Mouse (Mus musculus) intestine, embryonic 16.5 days (tissue): ENCODE measurements around the gene Rcan1. TPM values are rescaled to one million over a fixed set of nuclear protein-coding genes. Genes with fewer than 3 reads are reported as not detected.

Experiments used
- ATAC-seq: fragments of 200-750 bp; cut with Nextera tagmentation; 2 replicates; pipeline ENCODE4 v1.8.0; 2017; ENCODE audit warnings: moderate TSS enrichment, moderate library complexity
- H3K27ac ChIP-seq: fragments of 300-500 bp; sonication (generic); 2 replicates; pipeline ENCODE4 v1.5.1; 2014; ENCODE audit warnings: mild to moderate bottlenecking, low read length
- H3K27me3 ChIP-seq: fragments of 300-500 bp; sonication (generic); replicated peaks from 2 replicates; pipeline ENCODE4 v1.6.1; 2014; ENCODE audit warnings: low read length, control low read depth, mixed read lengths; ENCODE audit not compliant: control insufficient read depth, insufficient read depth
- H3K36me3 ChIP-seq: fragments of 300-500 bp; sonication (generic); 2 replicates; pipeline ENCODE4 v1.6.1; 2014; ENCODE audit warnings: low read length, control low read depth; ENCODE audit not compliant: control insufficient read depth, insufficient read depth
- H3K4me1 ChIP-seq: fragments of 300-500 bp; sonication (generic); 2 replicates; pipeline ENCODE4 v1.6.1; 2014; ENCODE audit warnings: low read length, control low read depth, mixed read lengths; ENCODE audit not compliant: control insufficient read depth, insufficient read depth
- H3K4me2 ChIP-seq: fragments of 300-500 bp; sonication (generic); 2 replicates; pipeline ENCODE4 v1.6.1; 2014; ENCODE audit warnings: low read depth, low read length, control low read depth
- H3K4me3 ChIP-seq: fragments of 300-500 bp; sonication (generic); 2 replicates; pipeline ENCODE4 v1.5.1; 2014; ENCODE audit warnings: mild to moderate bottlenecking, low read length
- H3K9ac ChIP-seq: fragments of 300-500 bp; sonication (generic); 2 replicates; pipeline ENCODE4 v1.6.1; 2014; ENCODE audit warnings: low read depth, low read length
- H3K9me3 ChIP-seq: fragments of 300-500 bp; sonication (generic); 2 replicates; pipeline ENCODE4 v1.6.1; 2016; ENCODE audit warnings: low read length, control low read depth; ENCODE audit not compliant: control insufficient read depth
- WGBS: fragments of 180-500 bp; shearing (Covaris S2); extraction: QIAGEN DNeasy Blood & Tissue Kit; methylation state at CpG from one replicate; pipeline ENCODE4 v1.1.7; 2014; 5-methylcytosine and 5-hydroxymethylcytosine counted together
- polyA plus RNA-seq: library from polyadenylated mRNA; unstranded; fragments of >200 nt; fragmentation: Nextera tagmentation; extraction: Ambion mirVana; gene quantifications from 2 replicates; pipeline ENCODE4 v1.2.1, GENCODE M21; 2015

The Rcan1 gene
- polyA plus RNA-seq, 1 experiment from 2014 or later, result 23.6 TPM

GRCm38 (mm10) chr16:92445377-92445776 lies 25.3 kb downstream of the Rcan1 start:
- 68% methylated on average over 10 of the region's 10 CpGs for WGBS
- no peak overlapping the region for H3K27ac ChIP-seq
- no peaks in the 10 kb centered on the region for H3K9me3 ChIP-seq
- no peaks in the 10 kb centered on the region; the same call in 1 of the 2 replicates for H3K36me3 ChIP-seq
- no peak for ATAC-seq
- H3K4me2 ChIP-seq, result no peak overlapping the region
- no peak overlapping the region for H3K4me3 ChIP-seq
- no peak overlapping the region for H3K9ac ChIP-seq
- H3K27me3 ChIP-seq, result no peaks in the 10 kb centered on the region
- peaks cover 15% of the 10 kb centered on the region; the same call in 1 of the 2 replicates for H3K4me1 ChIP-seq

DNA sequence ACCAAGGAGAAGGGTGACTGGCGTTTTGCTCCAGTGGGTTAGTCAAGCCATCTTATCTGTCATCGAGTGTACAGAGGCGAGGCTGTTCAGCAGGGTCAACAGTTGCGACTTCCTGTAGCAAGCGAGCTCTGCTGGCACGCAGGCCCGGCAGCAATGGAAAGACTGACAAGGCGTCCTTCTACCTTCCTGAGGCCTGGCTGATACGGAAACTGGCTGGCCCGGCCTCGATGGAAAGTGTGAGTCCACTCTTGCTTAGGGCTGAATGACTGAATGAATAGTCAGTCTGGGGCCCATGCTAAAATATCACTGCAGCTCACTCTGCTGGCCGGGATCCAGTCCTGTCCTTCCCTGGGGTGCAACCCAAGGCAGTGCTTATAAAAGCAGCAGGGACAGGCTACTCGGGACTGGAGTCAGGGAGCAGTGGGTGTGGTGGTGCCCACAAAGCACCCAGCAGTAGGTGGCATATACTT lies 27.0 kb downstream of the Rcan1 start:
- peak overlapping the region; percentile 45 for H3K27ac ChIP-seq
- WGBS, result 43% methylated on average over 13 of the region's 13 CpGs
- peak; percentile 81 for ATAC-seq

GRCm38 (mm10) chr16:92442946-92443345 lies 27.7 kb downstream of the Rcan1 start:
- ATAC-seq, result no peak
- Histone ChIP-seq H3K9me3 (no peaks in the 10 kb centered on the region), H3K4me3 (no peak overlapping the region), H3K4me2 (no peak overlapping the region), H3K9ac (no peak overlapping the region), H3K27me3 (no peaks in the 10 kb centered on the region), H3K27ac (peak overlapping the region; percentile 15), H3K4me1 (peaks cover 15% of the 10 kb centered on the region; the same call in 1 of the 2 replicates), H3K36me3 (no peaks in the 10 kb centered on the region; the same call in 1 of the 2 replicates)
- 85% methylated on average over 4 of the region's 4 CpGs for WGBS

More for the DNA sequence above, 27.0 kb downstream of the Rcan1 start:
- Histone ChIP-seq H3K4me3 (no peak overlapping the region), H3K36me3 (no peaks in the 10 kb centered on the region; the same call in 1 of the 2 replicates), H3K9me3 (no peaks in the 10 kb centered on the region), H3K4me1 (peaks cover 15% of the 10 kb centered on the region; the same call in 1 of the 2 replicates), H3K27me3 (no peaks in the 10 kb centered on the region), H3K4me2 (no peak overlapping the region), H3K9ac (peak overlapping the region; percentile 33; the same call in 1 of the 2 replicates)

GRCm38 (mm10) chr16:92442150-92442549 lies 28.5 kb downstream of the Rcan1 start:
- Histone ChIP-seq H3K4me3 (no peak overlapping the region), H3K4me2 (no peak overlapping the region), H3K27me3 (no peaks in the 10 kb centered on the region), H3K9me3 (no peaks in the 10 kb centered on the region), H3K36me3 (no peaks in the 10 kb centered on the region; the same call in 1 of the 2 replicates), H3K9ac (no peak overlapping the region), H3K27ac (no peak overlapping the region), H3K4me1 (peaks cover 15% of the 10 kb centered on the region; the same call in 1 of the 2 replicates)
- WGBS, result 89% methylated on average over 11 of the region's 11 CpGs
- no peak for ATAC-seq

DNA sequence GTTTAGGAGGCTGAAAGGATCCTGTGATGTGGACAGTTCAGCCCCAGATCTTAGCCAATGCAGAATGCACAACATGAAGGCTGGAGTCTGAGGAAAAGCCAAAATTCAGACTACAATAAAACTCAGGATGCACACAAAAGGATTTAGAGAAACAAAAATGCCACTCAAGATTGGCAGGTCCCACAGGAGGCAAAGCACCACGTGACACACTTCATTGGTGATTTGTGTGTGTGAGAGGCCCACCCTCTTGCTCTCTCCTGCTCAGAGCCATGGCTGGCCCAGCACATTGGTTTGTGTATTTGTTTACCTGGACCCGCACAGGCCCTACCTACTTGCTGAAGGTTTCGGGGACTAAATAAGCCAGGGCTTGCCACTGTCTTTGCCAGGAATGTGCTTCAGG lies 29.5 kb downstream of the Rcan1 start:
- Histone ChIP-seq H3K27ac (no peak overlapping the region), H3K36me3 (no peaks in the 10 kb centered on the region; the same call in 1 of the 2 replicates)

DNA sequence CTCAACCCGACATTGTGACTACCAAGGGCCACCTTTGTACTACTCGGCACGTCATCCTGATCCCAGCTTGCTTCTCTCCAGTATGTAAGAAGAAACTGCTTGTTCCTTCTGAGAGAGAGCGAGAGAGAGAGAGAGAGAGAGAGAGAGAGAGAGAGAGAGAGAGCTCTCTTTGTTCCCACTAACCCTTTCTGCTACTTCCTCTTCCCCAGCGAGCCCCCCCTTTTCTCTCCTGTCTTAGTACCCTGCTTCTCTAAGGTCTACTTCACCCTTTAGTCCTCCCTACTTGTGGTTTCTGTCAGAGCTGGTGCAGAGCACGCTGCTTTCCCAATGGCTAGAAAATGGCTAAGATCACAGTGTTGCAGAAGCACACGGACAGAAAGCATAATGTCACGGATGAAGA lies 30.4 kb downstream of the Rcan1 start:
- 73% methylated on average over 8 of the region's 8 CpGs for WGBS
- Histone ChIP-seq H3K9me3 (no peaks in the 10 kb centered on the region), H3K27ac (no peak overlapping the region), H3K9ac (no peak overlapping the region), H3K36me3 (no peaks in the 10 kb centered on the region; the same call in 1 of the 2 replicates), H3K4me1 (peaks cover 11% of the 10 kb centered on the region; the same call in 1 of the 2 replicates), H3K4me2 (no peak overlapping the region), H3K4me3 (no peak overlapping the region), H3K27me3 (no peaks in the 10 kb centered on the region)
- no peak for ATAC-seq

More for the DNA sequence above, 29.5 kb downstream of the Rcan1 start:
- Histone ChIP-seq H3K4me1 (peaks cover 15% of the 10 kb centered on the region; the same call in 1 of the 2 replicates), H3K9me3 (no peaks in the 10 kb centered on the region), H3K4me2 (no peak overlapping the region), H3K4me3 (no peak overlapping the region), H3K9ac (no peak overlapping the region), H3K27me3 (no peaks in the 10 kb centered on the region)
- WGBS, result 80% methylated on average over 3 of the region's 3 CpGs
- no peak for ATAC-seq

DNA sequence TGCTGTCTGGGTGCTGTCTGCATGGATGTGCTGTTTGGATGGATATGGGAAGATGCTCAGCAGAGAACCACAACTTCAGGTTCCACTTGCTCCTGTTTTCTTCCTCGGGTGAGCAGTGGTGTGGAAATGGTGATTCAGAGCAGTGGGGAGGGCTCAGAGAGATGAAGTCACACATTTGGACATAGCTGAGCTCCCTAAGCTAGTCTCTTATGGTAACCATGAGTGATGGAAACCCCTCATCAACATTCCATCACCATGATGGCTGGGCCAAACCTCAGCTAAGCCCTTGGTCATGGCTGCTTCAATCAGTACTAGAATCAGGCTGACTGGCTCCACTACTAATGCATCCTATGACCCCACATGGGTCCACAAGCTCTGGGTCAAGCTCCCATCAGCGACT lies 30.9 kb downstream of the Rcan1 start:
- Histone ChIP-seq H3K27ac (no peak overlapping the region), H3K9ac (no peak overlapping the region), H3K27me3 (no peaks in the 10 kb centered on the region), H3K4me3 (no peak overlapping the region), H3K36me3 (no peaks in the 10 kb centered on the region), H3K9me3 (no peaks in the 10 kb centered on the region), H3K4me1 (peaks cover 11% of the 10 kb centered on the region; the same call in 1 of the 2 replicates), H3K4me2 (no peak overlapping the region)
- 76% methylated on average over 2 of the region's 2 CpGs for WGBS
- no peak for ATAC-seq

DNA sequence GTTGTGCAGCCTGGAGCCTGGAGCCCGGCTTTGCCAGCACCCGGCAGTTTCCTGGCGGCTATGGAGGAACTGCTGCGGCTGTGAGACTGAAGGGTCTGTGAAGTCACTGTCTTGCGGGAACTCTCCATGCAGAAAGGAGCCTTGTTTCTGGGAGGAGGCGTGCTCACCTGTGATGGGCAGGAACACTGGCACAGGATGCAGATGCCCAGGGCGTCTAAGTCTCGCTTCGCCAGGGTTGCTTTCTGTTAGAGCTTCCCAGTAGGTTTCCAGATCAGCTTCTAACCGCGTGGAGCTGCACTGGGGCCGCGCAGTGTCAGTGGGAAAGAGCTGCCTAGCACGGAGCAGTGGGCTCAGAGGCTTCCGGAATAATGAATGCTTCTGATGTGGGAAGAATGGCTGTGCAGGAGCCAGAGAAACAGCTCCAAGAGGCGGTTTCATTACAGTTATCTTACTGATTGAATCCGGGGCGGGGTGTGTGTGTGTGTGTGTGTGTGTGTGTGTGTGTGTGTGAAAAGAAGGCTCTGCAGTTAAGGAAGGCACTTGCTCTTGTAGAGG lies 35.2 kb downstream of the Rcan1 start:
- ATAC-seq, result no peak
- H3K4me2 ChIP-seq, result no peak overlapping the region
- no peak overlapping the region for H3K4me3 ChIP-seq
- WGBS, result 85% methylated on average over 18 of the region's 18 CpGs
- H3K9ac ChIP-seq, result no peak overlapping the region
- H3K27me3 ChIP-seq, result no peaks in the 10 kb centered on the region
- no peaks in the 10 kb centered on the region for H3K9me3 ChIP-seq
- H3K36me3 ChIP-seq, result no peaks in the 10 kb centered on the region
- no peak overlapping the region for H3K27ac ChIP-seq
- H3K4me1 ChIP-seq, result no peaks in the 10 kb centered on the region

- H3K4me2 ChIP-seq, result no peak overlapping the region
- no peak overlapping the region for H3K4me3 ChIP-seq
- H3K4me1 ChIP-seq, result peaks cover 11% of the 10 kb centered on the region
- no peak for ATAC-seq
- no peak overlapping the region for H3K9ac ChIP-seq
- H3K27me3 ChIP-seq, result no peaks in the 10 kb centered on the region
- WGBS, result 94% methylated on average over 3 of the region's 3 CpGs
- no peaks in the 10 kb centered on the region for H3K9me3 ChIP-seq
- H3K27ac ChIP-seq, result no peak overlapping the region
- H3K36me3 ChIP-seq, result no peaks in the 10 kb centered on the region
Measured at GRCm38 (mm10) chr16:92433176-92433575, 37.5 kb downstream of the Rcan1 start.
